Mouse (Mus musculus) embryonic facial prominence, embryonic 13.5 days (tissue): ENCODE measurements at regions not wholly inside any gene's neighbourhood (a gene's known extent, or its start where the extent isn't known, plus 50 kb on each side); places are given as distances from the start of the nearest gene placed in this dataset.
A peak's percentile ranks its signal among the peaks of the same experiment; 100 is the strongest.

Source experiments
- ATAC-seq: fragments of 200-750 bp; cut with Nextera tagmentation; 2 replicates; pipeline ENCODE4 v1.8.0; 2017; ENCODE audit warnings: low read depth; ENCODE audit not compliant: insufficient number of reproducible peaks, insufficient read depth, low FRiP score, low TSS enrichment
- H3K27ac ChIP-seq: fragments of 300-500 bp; sonication (generic); 2 replicates; pipeline ENCODE4 v1.5.1; 2015; ENCODE audit warnings: moderate library complexity, mild to moderate bottlenecking, inconsistent platforms
- H3K27me3 ChIP-seq: fragments of 300-500 bp; sonication (generic); 2 replicates; pipeline ENCODE4 v1.6.1; 2015; ENCODE audit warnings: mild to moderate bottlenecking, inconsistent platforms
- H3K36me3 ChIP-seq: fragments of 300-500 bp; sonication (generic); 2 replicates; pipeline ENCODE4 v1.6.1; 2015; ENCODE audit warnings: mild to moderate bottlenecking, inconsistent platforms
- H3K4me1 ChIP-seq: fragments of 300-500 bp; sonication (generic); 2 replicates; pipeline ENCODE4 v1.6.1; 2015; ENCODE audit warnings: inconsistent platforms
- H3K4me2 ChIP-seq: fragments of 300-500 bp; sonication (generic); 2 replicates; pipeline ENCODE4 v1.6.1; 2015; ENCODE audit warnings: moderate library complexity, mild to moderate bottlenecking, inconsistent platforms
- H3K4me3 ChIP-seq: fragments of 300-500 bp; sonication (generic); 2 replicates; pipeline ENCODE4 v1.5.1; 2015; ENCODE audit warnings: mild to moderate bottlenecking, inconsistent platforms
- H3K9ac ChIP-seq: fragments of 300-500 bp; sonication (generic); 2 replicates; pipeline ENCODE4 v1.6.1; 2015; ENCODE audit warnings: mild to moderate bottlenecking, inconsistent platforms
- H3K9me3 ChIP-seq: fragments of 300-500 bp; sonication (generic); 2 replicates; pipeline ENCODE4 v1.6.1; 2016; ENCODE audit warnings: inconsistent platforms
- WGBS: fragments of 180-500 bp; shearing (Covaris S2); methylation state at CpG from one replicate; pipeline ENCODE4 v1.1.7; 2015; ENCODE audit warnings: mixed read lengths; 5-methylcytosine and 5-hydroxymethylcytosine counted together

GRCm38 (mm10) chr15:85634322-85635141 lies 52.3 kb upstream of the Wnt7b start:
- peak overlapping the region; percentile 84 for H3K9ac ChIP-seq
- peaks cover 13% of the 10 kb centered on the region for H3K4me1 ChIP-seq
- WGBS: under 1% methylated on average over 58 of the region's 58 CpGs
- peak overlapping the region; percentile 93 for H3K27ac ChIP-seq
- no peaks in the 10 kb centered on the region for H3K36me3 ChIP-seq
- H3K27me3 ChIP-seq: no peaks in the 10 kb centered on the region
- peak overlapping the region; percentile 62 for H3K4me2 ChIP-seq
- no peaks in the 10 kb centered on the region for H3K9me3 ChIP-seq
- ATAC-seq: peak; percentile 98
- peak overlapping the region; percentile 64 for H3K4me3 ChIP-seq

- H3K36me3 ChIP-seq: no peaks in the 10 kb centered on the region
- H3K4me3 ChIP-seq: peak overlapping the region; percentile 64; the same call in 1 of the 2 replicates
- H3K4me1 ChIP-seq: peaks cover 14% of the 10 kb centered on the region
- no peak for ATAC-seq
- no peaks in the 10 kb centered on the region for H3K27me3 ChIP-seq
- H3K4me2 ChIP-seq: peak overlapping the region; percentile 62
- WGBS: 94% methylated on average over 6 of the region's 6 CpGs
- peak overlapping the region; percentile 93; the same call in 1 of the 2 replicates for H3K27ac ChIP-seq
- H3K9ac ChIP-seq: no peak overlapping the region
- no peaks in the 10 kb centered on the region for H3K9me3 ChIP-seq
These were observed 53.2 kb upstream of the Wnt7b start for GRCm38 (mm10) chr15:85635425-85635824.

GRCm38 (mm10) chr15:85639566-85639965 lies 57.3 kb upstream of the Wnt7b start:
- H3K4me2 ChIP-seq: no peak overlapping the region
- H3K4me3 ChIP-seq: no peak overlapping the region
- no peak for ATAC-seq
- peaks cover 8% of the 10 kb centered on the region; the same call in 1 of the 2 replicates for H3K4me1 ChIP-seq
- H3K9me3 ChIP-seq: no peaks in the 10 kb centered on the region
- H3K27ac ChIP-seq: no peak overlapping the region
- no peaks in the 10 kb centered on the region for H3K27me3 ChIP-seq
- no peaks in the 10 kb centered on the region for H3K36me3 ChIP-seq
- WGBS: 73% methylated on average over 2 of the region's 2 CpGs
- no peak overlapping the region for H3K9ac ChIP-seq

GRCm38 (mm10) chr15:85641120-85642080 lies 59.1 kb upstream of the Wnt7b start:
- no peak for ATAC-seq
- 59% methylated on average over 15 of the region's 15 CpGs for WGBS
- Histone ChIP-seq H3K27me3 (no peaks in the 10 kb centered on the region), H3K36me3 (no peaks in the 10 kb centered on the region), H3K9me3 (no peaks in the 10 kb centered on the region), H3K27ac (no peak overlapping the region), H3K4me3 (no peak overlapping the region), H3K4me1 (peaks cover 26% of the 10 kb centered on the region), H3K9ac (no peak overlapping the region), H3K4me2 (no peak overlapping the region)

- no peak for ATAC-seq
- H3K9ac ChIP-seq: peak overlapping the region; percentile 89
- H3K27ac ChIP-seq: peak overlapping the region; percentile 92
- WGBS: 52% methylated on average over 8 of the region's 8 CpGs
- H3K36me3 ChIP-seq: no peaks in the 10 kb centered on the region
- H3K9me3 ChIP-seq: no peaks in the 10 kb centered on the region
- H3K4me2 ChIP-seq: peak overlapping the region; percentile 85
- H3K4me1 ChIP-seq: peaks cover 53% of the 10 kb centered on the region
- peak overlapping the region; percentile 52 for H3K4me3 ChIP-seq
- H3K27me3 ChIP-seq: no peaks in the 10 kb centered on the region
These were observed 63.1 kb upstream of the Wnt7b start for GRCm38 (mm10) chr15:85645396-85645795.

GRCm38 (mm10) chr15:85645971-85646638 lies 63.8 kb upstream of the Wnt7b start:
- 2% methylated on average over 33 of the region's 33 CpGs for WGBS
- Histone ChIP-seq H3K27me3 (no peaks in the 10 kb centered on the region), H3K4me1 (peaks cover 46% of the 10 kb centered on the region), H3K36me3 (no peaks in the 10 kb centered on the region), H3K9ac (peak overlapping the region; percentile 89), H3K4me3 (peak overlapping the region; percentile 52), H3K4me2 (peak overlapping the region; percentile 85), H3K27ac (peak overlapping the region; percentile 92), H3K9me3 (no peaks in the 10 kb centered on the region)
- peak; percentile 52; the same call in 1 of the 2 replicates for ATAC-seq

- no peaks in the 10 kb centered on the region for H3K27me3 ChIP-seq
- peak overlapping the region; percentile 52 for H3K4me3 ChIP-seq
- no peaks in the 10 kb centered on the region for H3K36me3 ChIP-seq
- H3K27ac ChIP-seq: peak overlapping the region; percentile 92
- peak overlapping the region; percentile 85 for H3K4me2 ChIP-seq
- ATAC-seq: no peak
- peak overlapping the region; percentile 89 for H3K9ac ChIP-seq
- 30% methylated on average over 10 of the region's 10 CpGs for WGBS
- H3K4me1 ChIP-seq: peaks cover 45% of the 10 kb centered on the region
- H3K9me3 ChIP-seq: no peaks in the 10 kb centered on the region
These were observed 64.5 kb upstream of the Wnt7b start for GRCm38 (mm10) chr15:85646639-85647277.

- H3K9ac ChIP-seq: no peak overlapping the region
- H3K4me3 ChIP-seq: no peak overlapping the region
- no peaks in the 10 kb centered on the region for H3K9me3 ChIP-seq
- H3K36me3 ChIP-seq: no peaks in the 10 kb centered on the region
- H3K27ac ChIP-seq: no peak overlapping the region
- H3K27me3 ChIP-seq: no peaks in the 10 kb centered on the region
- no peak overlapping the region for H3K4me2 ChIP-seq
- WGBS: 73% methylated on average over 6 of the region's 6 CpGs
- peaks cover 51% of the 10 kb centered on the region for H3K4me1 ChIP-seq
- no peak for ATAC-seq
These were observed 65.3 kb upstream of the Wnt7b start for GRCm38 (mm10) chr15:85647593-85647992.

- Histone ChIP-seq H3K9ac (no peak overlapping the region), H3K27me3 (no peaks in the 10 kb centered on the region), H3K4me2 (no peak overlapping the region), H3K36me3 (no peaks in the 10 kb centered on the region), H3K9me3 (no peaks in the 10 kb centered on the region), H3K4me1 (peaks cover 72% of the 10 kb centered on the region), H3K27ac (no peak overlapping the region), H3K4me3 (no peak overlapping the region)
- ATAC-seq: no peak
- 74% methylated on average over 5 of the region's 5 CpGs for WGBS
These were observed 68.0 kb upstream of the Wnt7b start for GRCm38 (mm10) chr15:85650241-85650640.

GRCm38 (mm10) chr15:85651718-85652420 lies 69.6 kb upstream of the Wnt7b start:
- H3K4me1 ChIP-seq: peaks cover 69% of the 10 kb centered on the region
- no peaks in the 10 kb centered on the region for H3K36me3 ChIP-seq

More at GRCm38 (mm10) chr15:85651718-85652420, 69.6 kb upstream of the Wnt7b start:
- H3K4me3 ChIP-seq: no peak overlapping the region
- H3K9me3 ChIP-seq: no peaks in the 10 kb centered on the region
- ATAC-seq: no peak
- no peak overlapping the region for H3K4me2 ChIP-seq
- peaks cover 1% of the 10 kb centered on the region; the same call in 1 of the 2 replicates for H3K27me3 ChIP-seq
- H3K9ac ChIP-seq: no peak overlapping the region
- H3K27ac ChIP-seq: peak overlapping the region; percentile 99
- WGBS: 85% methylated on average over 9 of the region's 9 CpGs
